Mouse (Mus musculus): ENCODE measurements around the gene Tm2d3. TPM values are rescaled to one million over a fixed set of nuclear protein-coding genes. Genes with fewer than 3 reads are reported as not detected.

Tm2d3 gene
- 129 and 150 TPM in 2 replicates for total RNA-seq (2012; rRNA removed)
- 229 and 235 TPM in 2 replicates for total RNA-seq (2014; rRNA removed)
- polyA plus RNA-seq (2012; ENCODE audit: insufficient read length, low read depth): 118 and 122 TPM in 2 replicates

DNA sequence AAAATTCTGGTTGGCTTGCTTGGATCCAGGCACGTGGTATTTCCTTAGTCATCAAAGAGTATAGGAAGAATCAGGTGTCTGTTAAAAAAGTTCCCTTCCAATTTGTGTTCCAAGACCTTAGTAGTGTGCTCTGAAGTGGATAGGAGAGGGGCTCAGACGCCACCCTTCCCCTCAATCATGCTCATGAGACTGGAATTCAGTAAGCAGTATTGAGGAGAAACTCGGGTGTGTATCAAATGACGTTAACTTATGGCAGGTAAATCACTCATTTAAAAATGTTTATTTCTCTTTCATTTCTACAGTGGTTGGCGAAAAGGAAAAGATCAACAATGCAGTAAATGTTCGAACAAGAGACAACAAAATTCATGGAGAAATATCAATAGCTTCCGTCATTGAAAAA, at the start of gene Tm2d3:
TSS of gene Tm2d3 (plus strand) at position 301 of the 400 bp plus-strand sequence.
- H3K4me1 ChIP-seq (ENCODE audit: control insufficient read depth in 1 of 2, insufficient read depth in 2 of 2): peaks cover 3 to 17% of the 10 kb centered on the region in 2 experiments; a peak in 3 of 4 replicates
- H3K79me2 ChIP-seq (replicated peaks; ENCODE audit: control insufficient read depth, extremely low read depth, insufficient read depth, poor library complexity, severe bottlenecking): peaks cover 11% of the 10 kb centered on the region
- H3K36me3 ChIP-seq (replicated peaks in 1 of 2; ENCODE audit: control insufficient read depth in 1 of 2, insufficient read depth in 1 of 2, low read length in 1 of 2): peaks cover 5 to 16% of the 10 kb centered on the region in 2 experiments
- dilution Hi-C loops (cut with MboI; ENCODE audit: extremely low pct_ligation_motif_present, extremely low pct_unique_long_range_greater_than_20kb, low sequenced_read_pairs): no loop called here
- no peaks in the 10 kb centered on the region for H3K9me3 ChIP-seq (replicated peaks; ENCODE audit: low read length)
- H3K27ac ChIP-seq (ENCODE audit: insufficient read depth, low read depth): no peak within 1 kb of the TSS
- H3K9ac ChIP-seq (ENCODE audit: insufficient read depth, low read depth): no peak within 1 kb of the TSS
- H3K4me3 ChIP-seq (replicated peaks in 1 of 3; ENCODE audit: low read depth in 2 of 3, low read length in 2 of 3, poor library complexity in 1 of 3): no peak within 1 kb of the TSS
- H3K4me2 ChIP-seq (ENCODE audit: insufficient read depth, low read depth, poor library complexity, severe bottlenecking): no peak within 1 kb of the TSS
- in situ Hi-C loops (cut with MboI; ENCODE audit: low pct_ligation_motif_present, low pct_unique_long_range_greater_than_20kb, low sequenced_read_pairs): no loop called here
- TF ChIP-seq ZNF384 (IDR thresholded peaks at IDR 0.05; ENCODE audit: low read depth, low read length) (no peak), KAT2A (IDR thresholded peaks at IDR 0.05; ENCODE audit: insufficient replicate concordance, low read length) (no peak), MXI1 (IDR thresholded peaks at IDR 0.05; ENCODE audit: low read depth, low read length) (no peak), NRF1 (IDR thresholded peaks at IDR 0.05; ENCODE audit: low read depth, low read length) (no peak), IRF4 (IDR thresholded peaks at IDR 0.05; ENCODE audit: low read depth, low read length) (no peak), HCFC1 (IDR thresholded peaks at IDR 0.05; ENCODE audit: low read depth, low read length) (no peak), MYC (IDR thresholded peaks at IDR 0.05; ENCODE audit: low read depth, low read length) (no peak), USF1 (IDR thresholded peaks at IDR 0.05; ENCODE audit: low read depth, low read length) (no peak), POLR2A (IDR thresholded peaks at IDR 0.05; ENCODE audit: low read depth, low read length) (no peak), ELF1 (IDR thresholded peaks at IDR 0.05; ENCODE audit: low read depth, low read length) (no peak), USF2 (conservative IDR thresholded peaks at IDR 0.05; ENCODE audit: low read depth, low read length) (no peak), PAX5 (IDR thresholded peaks at IDR 0.05; ENCODE audit: low read length) (no peak), NELFE (IDR thresholded peaks at IDR 0.05; ENCODE audit: low read depth, low read length) (no peak), MAFK (IDR thresholded peaks at IDR 0.05; ENCODE audit: insufficient replicate concordance, low read length) (no peak), JUN (IDR thresholded peaks at IDR 0.05; ENCODE audit: insufficient read depth, low read depth, low read length) (no peak), MEF2A (IDR thresholded peaks at IDR 0.05; ENCODE audit: borderline replicate concordance, low read depth, low read length) (no peak), TCF12 (IDR thresholded peaks at IDR 0.05; ENCODE audit: low read depth, low read length) (no peak), ZC3H11A (IDR thresholded peaks at IDR 0.05; ENCODE audit: low read depth, low read length) (no peak), BHLHE40 (IDR thresholded peaks at IDR 0.05; ENCODE audit: low read depth, low read length) (no peak), MAZ (IDR thresholded peaks at IDR 0.05; ENCODE audit: low read depth, low read length) (no peak)
- DNase-seq (ENCODE audit: extremely low read depth): no peak
- no peaks in the 10 kb centered on the region for H3K27me3 ChIP-seq (replicated peaks)

Measured in CH12.LX (cell line).